Mouse (Mus musculus): ENCODE measurements around the gene Pcdh15.

GRCm38 (mm10) chr10:73733246-73733645 is 634.1 kb downstream of the Pcdh15 start:
- TF ChIP-seq CTCF (IDR thresholded peaks at IDR 0.05; ENCODE audit: low read depth, low read length) (no peak), POLR2A (IDR thresholded peaks at IDR 0.05; ENCODE audit: borderline replicate concordance, low read depth, low read length) (no peak)

Measured in bone marrow macrophage, adult 2 months (primary cell).